Mouse (Mus musculus) c-Kit-positive CD71-negative TER-119-negative erythroid progenitor cells, embryonic 14.5 days (primary cell): Measurements from ENCODE around the gene Lonrf2.

Experiments used
- DNase-seq: peaks from one replicate; pipeline ENCODE4 v3.0.0-alpha.2; 2013; ENCODE audit warnings: low read depth

Gene Lonrf2

GRCm38 (mm10) chr1:38767812-38768211 is 68.7 kb downstream of the Lonrf2 start:
- peak; percentile 68 for DNase-seq

GRCm38 (mm10) chr1:38766661-38767572 is 69.6 kb downstream of the Lonrf2 start:
- no peak for DNase-seq

DNA sequence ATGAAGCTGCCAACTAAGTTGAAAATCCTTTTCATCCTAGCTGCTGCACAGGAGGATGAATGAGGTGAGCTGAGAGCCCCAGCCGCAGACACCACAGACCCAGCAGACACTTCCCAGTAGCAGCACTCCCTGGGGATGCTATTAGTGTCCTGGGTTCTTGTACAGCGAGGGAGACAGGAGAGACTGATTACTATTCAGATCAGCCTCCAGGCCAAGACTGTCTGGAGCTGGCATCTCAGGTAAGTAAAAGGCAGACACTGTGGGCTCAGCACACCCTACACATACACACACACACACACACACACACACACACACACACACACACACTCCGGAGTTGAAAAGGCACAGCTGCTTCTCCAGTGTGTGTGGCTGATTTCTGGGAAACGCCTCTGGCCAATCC is 70.3 kb downstream of the Lonrf2 start:
- no peak for DNase-seq

DNA sequence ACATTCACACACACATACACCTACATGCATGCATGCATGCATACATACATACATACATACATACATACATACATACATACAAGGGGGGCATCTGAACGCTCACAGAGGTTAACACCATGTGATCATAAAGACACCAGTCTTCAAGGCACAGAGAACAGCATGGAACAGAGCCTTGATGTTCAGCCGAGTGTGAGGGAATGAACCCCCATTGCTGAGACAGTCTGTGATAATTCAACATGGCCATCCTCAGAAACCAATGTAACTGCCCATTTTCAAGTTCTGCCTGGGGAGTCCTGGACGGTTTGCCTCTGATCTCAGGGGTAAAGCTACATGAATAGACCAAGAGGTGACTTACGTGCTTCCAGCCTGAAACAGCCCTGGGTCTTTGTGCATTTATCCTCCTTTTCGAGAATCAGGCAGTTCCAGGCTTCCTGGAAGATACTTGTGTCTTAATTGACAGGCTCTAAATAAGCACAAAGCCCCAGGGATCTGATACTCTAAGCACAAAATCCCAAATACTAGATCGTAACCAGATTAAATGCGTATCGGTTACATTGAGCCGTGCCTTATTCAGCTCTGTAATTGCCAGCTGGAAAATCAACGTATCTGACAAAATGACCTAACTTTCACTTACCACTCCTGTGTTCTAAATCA is 72.4 kb downstream of the Lonrf2 start:
- no peak for DNase-seq

DNA sequence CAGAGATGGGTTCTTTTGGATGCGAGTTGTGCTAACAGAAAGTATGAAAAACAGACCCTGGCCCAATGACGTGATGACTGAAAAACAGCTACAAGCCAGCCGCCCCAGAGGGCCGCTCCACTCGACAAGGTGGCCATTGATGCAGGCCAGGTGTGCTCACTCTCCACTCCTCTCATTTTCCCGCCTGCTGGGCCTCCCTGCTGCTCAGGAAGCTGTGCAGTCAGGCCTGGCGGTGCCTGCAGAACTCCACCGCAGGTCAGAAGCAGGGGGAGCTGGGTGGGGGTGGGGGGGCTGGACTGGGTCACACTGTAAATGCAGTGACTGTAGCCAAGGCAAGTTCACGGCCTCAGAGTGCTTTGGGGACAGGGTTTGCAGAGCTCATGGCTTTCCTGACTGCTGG is 76.1 kb downstream of the Lonrf2 start:
- no peak for DNase-seq

DNA sequence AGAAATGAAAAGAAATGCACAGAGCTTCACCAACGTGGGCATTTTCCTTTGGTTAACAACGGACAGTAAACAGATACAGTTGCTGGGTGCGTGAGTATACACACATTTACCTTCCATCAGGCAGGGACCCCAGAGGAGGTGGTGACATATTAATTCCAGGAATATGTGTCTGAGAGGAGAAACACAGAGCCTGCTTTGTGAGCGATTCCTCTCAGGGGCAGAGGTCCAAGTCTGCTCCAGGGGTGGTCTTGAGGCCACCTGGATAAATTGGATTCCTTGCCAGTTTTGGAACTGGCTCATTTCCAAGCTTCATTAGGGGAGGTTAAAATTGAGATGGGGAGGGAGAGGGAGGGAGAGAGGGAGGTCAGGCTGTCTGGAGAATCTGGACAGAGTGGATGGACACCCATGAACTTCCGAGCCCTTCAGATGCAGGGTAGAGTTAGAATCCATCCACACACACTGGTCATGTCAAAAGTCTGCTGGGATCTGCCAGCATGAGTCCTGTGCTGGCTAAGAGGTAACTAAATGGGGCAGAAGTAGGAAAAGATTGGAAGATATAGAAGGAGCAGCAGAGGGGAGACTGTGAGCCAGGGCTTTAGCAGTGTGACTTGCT is 78.6 kb downstream of the Lonrf2 start:
- no peak for DNase-seq

GRCm38 (mm10) chr1:38743863-38744262 is 92.6 kb downstream of the Lonrf2 start:
- no peak for DNase-seq
